Mouse (Mus musculus): ENCODE data around the gene Tnnc1. TPM values are rescaled to one million over a fixed set of nuclear protein-coding genes. Genes with fewer than 3 reads are reported as not detected.

The Tnnc1 gene
- polyA plus RNA-seq, 1 experiment from 2014 or later = 1.3 TPM

- Histone ChIP-seq H3K27ac (ENCODE audit: low read depth, low read length) (no peak overlapping the region), H3K27me3 (replicated peaks; ENCODE audit: control insufficient read depth, insufficient read depth, low read length) (no peaks in the 10 kb centered on the region), H3K36me3 (ENCODE audit: control insufficient read depth, insufficient read depth, low read length) (no peaks in the 10 kb centered on the region), H3K4me1 (ENCODE audit: control insufficient read depth, insufficient read depth, low read length) (no peaks in the 10 kb centered on the region), H3K9me3 (replicated peaks; ENCODE audit: control insufficient read depth, low read length) (no peaks in the 10 kb centered on the region), H3K4me3 (ENCODE audit: low read depth, low read length) (no peak overlapping the region), H3K4me2 (ENCODE audit: low read length) (no peak overlapping the region), H3K9ac (ENCODE audit: low read length) (no peak overlapping the region)
- no peak for DNase-seq (ENCODE audit: low spot score)
- 91% methylated on average over 13 of the region's 13 CpGs for WGBS
- ATAC-seq = no peak
These were observed 24.4 kb downstream of the Tnnc1 start for GRCm38 (mm10) chr14:31232404-31233069.

- ATAC-seq = peak; percentile 23; the same call in 1 of the 2 replicates
These were observed 25.2 kb downstream of the Tnnc1 start for GRCm38 (mm10) chr14:31233070-31233995.

GRCm38 (mm10) chr14:31233996-31234591 is 26.0 kb downstream of the Tnnc1 start:
- peak overlapping the region; percentile 5; the same call in 1 of the 2 replicates for H3K4me2 ChIP-seq (ENCODE audit: low read length)
- H3K36me3 ChIP-seq (ENCODE audit: control insufficient read depth, insufficient read depth, low read length) = no peaks in the 10 kb centered on the region
- no peak overlapping the region for H3K27ac ChIP-seq (ENCODE audit: low read depth, low read length)
- 23% methylated on average over 11 of the region's 11 CpGs for WGBS
- H3K27me3 ChIP-seq (replicated peaks; ENCODE audit: control insufficient read depth, insufficient read depth, low read length) = no peaks in the 10 kb centered on the region
- H3K4me1 ChIP-seq (ENCODE audit: control insufficient read depth, insufficient read depth, low read length) = no peaks in the 10 kb centered on the region
- no peak overlapping the region for H3K4me3 ChIP-seq (ENCODE audit: low read depth, low read length)
- 0 out of 2 replicates have a peak overlapping the region, but pooled peaks have one; percentile 2 for H3K9ac ChIP-seq (ENCODE audit: low read length)
- ATAC-seq (peak; percentile 69), DNase-seq (ENCODE audit: low spot score) (peak; percentile 90)
- no peaks in the 10 kb centered on the region for H3K9me3 ChIP-seq (replicated peaks; ENCODE audit: control insufficient read depth, low read length)

More at GRCm38 (mm10) chr14:31233070-31233995, 25.2 kb downstream of the Tnnc1 start:
- Histone ChIP-seq H3K9me3 (replicated peaks; ENCODE audit: control insufficient read depth, low read length) (no peaks in the 10 kb centered on the region), H3K4me2 (ENCODE audit: low read length) (no peak overlapping the region), H3K9ac (ENCODE audit: low read length) (no peak overlapping the region), H3K27ac (ENCODE audit: low read depth, low read length) (no peak overlapping the region), H3K4me1 (ENCODE audit: control insufficient read depth, insufficient read depth, low read length) (no peaks in the 10 kb centered on the region), H3K27me3 (replicated peaks; ENCODE audit: control insufficient read depth, insufficient read depth, low read length) (no peaks in the 10 kb centered on the region), H3K36me3 (ENCODE audit: control insufficient read depth, insufficient read depth, low read length) (no peaks in the 10 kb centered on the region), H3K4me3 (ENCODE audit: low read depth, low read length) (no peak overlapping the region)
- DNase-seq (ENCODE audit: low spot score) = no peak
- 88% methylated on average over 14 of the region's 14 CpGs for WGBS

- no peak for ATAC-seq
These were observed 29.2 kb downstream of the Tnnc1 start for GRCm38 (mm10) chr14:31237101-31237882.

GRCm38 (mm10) chr14:31240528-31240927 is 32.4 kb downstream of the Tnnc1 start:
- Histone ChIP-seq H3K27me3 (replicated peaks; ENCODE audit: control insufficient read depth, insufficient read depth, low read length) (no peaks in the 10 kb centered on the region), H3K9me3 (replicated peaks; ENCODE audit: control insufficient read depth, low read length) (no peaks in the 10 kb centered on the region), H3K4me1 (ENCODE audit: control insufficient read depth, insufficient read depth, low read length) (no peaks in the 10 kb centered on the region), H3K36me3 (ENCODE audit: control insufficient read depth, insufficient read depth, low read length) (no peaks in the 10 kb centered on the region), H3K4me2 (ENCODE audit: low read length) (no peak overlapping the region), H3K27ac (ENCODE audit: low read depth, low read length) (no peak overlapping the region), H3K9ac (ENCODE audit: low read length) (no peak overlapping the region), H3K4me3 (ENCODE audit: low read depth, low read length) (no peak overlapping the region)
- DNase-seq (ENCODE audit: low spot score) (no peak), ATAC-seq (no peak)
- WGBS = 86% methylated on average over 3 of the region's 3 CpGs

More at GRCm38 (mm10) chr14:31237101-31237882, 29.2 kb downstream of the Tnnc1 start:
- DNase-seq (ENCODE audit: low spot score) = no peak
- Histone ChIP-seq H3K27me3 (replicated peaks; ENCODE audit: control insufficient read depth, insufficient read depth, low read length) (no peaks in the 10 kb centered on the region), H3K36me3 (ENCODE audit: control insufficient read depth, insufficient read depth, low read length) (no peaks in the 10 kb centered on the region), H3K9ac (ENCODE audit: low read length) (no peak overlapping the region), H3K4me3 (ENCODE audit: low read depth, low read length) (no peak overlapping the region), H3K9me3 (replicated peaks; ENCODE audit: control insufficient read depth, low read length) (no peaks in the 10 kb centered on the region), H3K27ac (ENCODE audit: low read depth, low read length) (no peak overlapping the region), H3K4me2 (ENCODE audit: low read length) (no peak overlapping the region), H3K4me1 (ENCODE audit: control insufficient read depth, insufficient read depth, low read length) (no peaks in the 10 kb centered on the region)
- WGBS = 87% methylated on average over 7 of the region's 7 CpGs

GRCm38 (mm10) chr14:31244777-31245176 is 36.7 kb downstream of the Tnnc1 start:
- no peak overlapping the region for H3K4me3 ChIP-seq (ENCODE audit: low read depth, low read length)
- H3K4me2 ChIP-seq (ENCODE audit: low read length) = no peak overlapping the region
- 84% methylated on average over 1 of the region's 1 CpGs for WGBS
- no peak overlapping the region for H3K27ac ChIP-seq (ENCODE audit: low read depth, low read length)
- H3K36me3 ChIP-seq (ENCODE audit: control insufficient read depth, insufficient read depth, low read length) = no peaks in the 10 kb centered on the region
- ATAC-seq (no peak), DNase-seq (ENCODE audit: low spot score) (no peak)
- H3K9ac ChIP-seq (ENCODE audit: low read length) = no peak overlapping the region
- H3K9me3 ChIP-seq (replicated peaks; ENCODE audit: control insufficient read depth, low read length) = no peaks in the 10 kb centered on the region
- H3K4me1 ChIP-seq (ENCODE audit: control insufficient read depth, insufficient read depth, low read length) = no peaks in the 10 kb centered on the region
- no peaks in the 10 kb centered on the region for H3K27me3 ChIP-seq (replicated peaks; ENCODE audit: control insufficient read depth, insufficient read depth, low read length)

- Histone ChIP-seq H3K4me2 (ENCODE audit: low read length) (no peak overlapping the region), H3K27me3 (replicated peaks; ENCODE audit: control insufficient read depth, insufficient read depth, low read length) (no peaks in the 10 kb centered on the region), H3K27ac (ENCODE audit: low read depth, low read length) (no peak overlapping the region), H3K9ac (ENCODE audit: low read length) (no peak overlapping the region), H3K36me3 (ENCODE audit: control insufficient read depth, insufficient read depth, low read length) (no peaks in the 10 kb centered on the region), H3K9me3 (replicated peaks; ENCODE audit: control insufficient read depth, low read length) (no peaks in the 10 kb centered on the region), H3K4me1 (ENCODE audit: control insufficient read depth, insufficient read depth, low read length) (no peaks in the 10 kb centered on the region; the same call in 1 of the 2 replicates), H3K4me3 (ENCODE audit: low read depth, low read length) (no peak overlapping the region)
- DNase-seq (ENCODE audit: low spot score) = no peak
- WGBS = 88% methylated on average over 1 of the region's 1 CpGs
- no peak for ATAC-seq
These were observed 37.8 kb downstream of the Tnnc1 start for GRCm38 (mm10) chr14:31245946-31246345.

- no peak overlapping the region for H3K9ac ChIP-seq (ENCODE audit: low read length)
- no peak overlapping the region for H3K4me2 ChIP-seq (ENCODE audit: low read length)
- no peaks in the 10 kb centered on the region for H3K9me3 ChIP-seq (replicated peaks; ENCODE audit: control insufficient read depth, low read length)
- H3K27me3 ChIP-seq (replicated peaks; ENCODE audit: control insufficient read depth, insufficient read depth, low read length) = no peaks in the 10 kb centered on the region
- no peak for DNase-seq (ENCODE audit: low spot score)
- WGBS = 93% methylated on average over 6 of the region's 6 CpGs
- ATAC-seq = no peak
- H3K36me3 ChIP-seq (ENCODE audit: control insufficient read depth, insufficient read depth, low read length) = peaks cover 6% of the 10 kb centered on the region
- no peak overlapping the region for H3K4me3 ChIP-seq (ENCODE audit: low read depth, low read length)
- H3K4me1 ChIP-seq (ENCODE audit: control insufficient read depth, insufficient read depth, low read length) = peaks cover 8% of the 10 kb centered on the region
- H3K27ac ChIP-seq (ENCODE audit: low read depth, low read length) = no peak overlapping the region
These were observed 40.3 kb downstream of the Tnnc1 start for GRCm38 (mm10) chr14:31248396-31248795.
